Mouse (Mus musculus): ENCODE measurements around the gene Spef2. TPM values are rescaled to one million over a fixed set of nuclear protein-coding genes. Genes with fewer than 3 reads are reported as not detected.
"Not testable (repeated sequence)": the region's sequence is repeated elsewhere in the genome, so short reads cannot be mapped to it uniquely, and the experiment has no call there.

Spef2 gene
- polyA plus RNA-seq, 1 experiment from 2014 or later: 0.16 TPM

DNA sequence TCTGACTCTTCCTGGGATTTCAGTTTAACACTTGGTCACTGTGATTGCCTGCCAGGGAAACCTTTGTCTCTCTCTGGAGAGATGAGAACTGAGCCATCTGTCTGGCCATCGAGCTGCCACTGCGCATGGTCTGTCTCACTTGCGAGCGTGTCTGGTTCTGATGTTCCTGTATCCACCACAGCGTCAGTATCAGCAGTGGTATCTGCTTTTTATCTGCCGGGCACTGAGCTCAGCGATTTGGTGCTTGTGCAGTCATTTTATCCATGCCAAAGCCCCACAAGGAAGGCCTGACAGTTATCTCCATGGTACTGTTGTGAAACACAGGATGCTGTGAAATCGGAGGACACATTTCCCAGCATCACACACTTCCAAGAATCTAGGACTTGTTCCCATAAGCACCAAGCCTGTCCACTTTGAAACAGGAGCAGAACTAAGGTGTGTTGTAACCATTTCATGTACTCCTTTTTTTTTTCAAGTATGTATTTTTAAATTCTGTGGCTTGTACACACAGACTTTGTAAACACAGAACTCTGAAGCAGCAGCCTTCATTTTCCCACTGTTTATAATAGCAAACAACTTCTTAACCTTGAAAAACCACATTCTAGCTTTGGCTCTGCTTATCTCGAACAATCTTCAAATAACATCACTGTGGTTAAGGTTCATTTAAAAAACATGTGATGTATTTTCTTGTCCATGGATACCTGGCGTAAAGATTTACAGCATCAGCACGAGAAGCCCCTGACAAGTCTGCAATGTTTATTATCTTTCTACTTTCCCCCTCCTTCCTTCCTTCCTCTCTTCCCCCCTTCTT is 168.0 kb downstream of the Spef2 start:
- WGBS: 37% methylated on average over 11 of the region's 11 CpGs
- Histone ChIP-seq H3K27ac (no peak overlapping the region), H3K9me3 (replicated peaks) (no peaks in the 10 kb centered on the region), H3K4me3 (no peak overlapping the region), H3K4me1 (replicated peaks) (no peaks in the 10 kb centered on the region), H3K9ac (no peak overlapping the region), H3K4me2 (no peak overlapping the region), H3K27me3 (no peaks in the 10 kb centered on the region), H3K36me3 (no peaks in the 10 kb centered on the region)
- no peak for ATAC-seq (replicated peaks; ENCODE audit: insufficient number of reproducible peaks, insufficient read depth, low FRiP score, low read depth)

DNA sequence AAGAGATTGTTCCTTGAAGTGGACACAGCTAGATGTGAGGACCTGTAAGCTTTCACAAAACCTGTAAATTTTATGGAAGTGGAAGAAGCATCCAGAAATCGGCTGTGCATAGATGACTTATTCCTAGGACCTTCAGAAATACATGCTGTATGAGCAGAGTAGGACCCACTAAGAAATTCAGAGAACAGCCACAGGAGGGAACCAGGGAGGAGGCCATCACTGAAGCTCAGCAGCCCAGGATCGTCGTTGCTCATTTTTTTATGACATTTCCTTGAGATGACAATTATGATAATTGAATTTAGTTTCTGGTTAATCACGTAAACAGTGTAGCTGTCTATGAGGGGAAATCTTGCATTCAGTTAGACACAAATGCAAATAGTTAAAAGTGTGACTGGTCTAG is 171.4 kb downstream of the Spef2 start:
- Histone ChIP-seq H3K4me3 (no peak overlapping the region), H3K9ac (no peak overlapping the region), H3K27me3 (no peaks in the 10 kb centered on the region), H3K36me3 (no peaks in the 10 kb centered on the region), H3K9me3 (replicated peaks) (no peaks in the 10 kb centered on the region), H3K4me1 (replicated peaks) (no peaks in the 10 kb centered on the region), H3K27ac (no peak overlapping the region), H3K4me2 (no peak overlapping the region)
- no peak for ATAC-seq (replicated peaks; ENCODE audit: insufficient number of reproducible peaks, insufficient read depth, low FRiP score, low read depth)
- WGBS: 75% methylated on average over 4 of the region's 4 CpGs

DNA sequence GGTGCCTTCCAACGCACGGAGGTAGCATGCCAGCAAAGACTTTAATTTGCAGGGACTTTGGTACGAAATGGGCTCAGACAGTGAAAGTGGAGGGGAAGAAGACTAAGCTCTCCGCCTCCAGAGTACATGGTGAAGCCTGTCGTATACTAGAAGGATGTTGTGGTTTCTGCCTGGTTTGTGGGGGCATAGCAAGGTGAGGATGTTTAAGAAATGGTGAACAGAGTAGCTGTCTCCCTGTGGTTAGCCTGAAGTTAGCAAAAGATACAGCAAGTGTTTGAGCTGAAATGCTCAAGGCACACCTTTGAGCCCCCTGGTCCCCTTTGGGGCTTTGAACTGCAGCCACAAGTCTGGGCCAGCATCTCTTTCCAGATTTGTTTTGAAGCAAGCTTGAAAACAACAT is 173.9 kb downstream of the Spef2 start:
- H3K9me3 ChIP-seq (replicated peaks): no peaks in the 10 kb centered on the region
- H3K4me3 ChIP-seq: no peak overlapping the region
- no peak overlapping the region for H3K4me2 ChIP-seq
- WGBS: 74% methylated on average over 5 of the region's 5 CpGs
- no peaks in the 10 kb centered on the region for H3K4me1 ChIP-seq (replicated peaks)
- H3K36me3 ChIP-seq: no peaks in the 10 kb centered on the region
- ATAC-seq (replicated peaks; ENCODE audit: insufficient number of reproducible peaks, insufficient read depth, low FRiP score, low read depth): no peak
- H3K27ac ChIP-seq: no peak overlapping the region
- H3K9ac ChIP-seq: no peak overlapping the region
- H3K27me3 ChIP-seq: no peaks in the 10 kb centered on the region

DNA sequence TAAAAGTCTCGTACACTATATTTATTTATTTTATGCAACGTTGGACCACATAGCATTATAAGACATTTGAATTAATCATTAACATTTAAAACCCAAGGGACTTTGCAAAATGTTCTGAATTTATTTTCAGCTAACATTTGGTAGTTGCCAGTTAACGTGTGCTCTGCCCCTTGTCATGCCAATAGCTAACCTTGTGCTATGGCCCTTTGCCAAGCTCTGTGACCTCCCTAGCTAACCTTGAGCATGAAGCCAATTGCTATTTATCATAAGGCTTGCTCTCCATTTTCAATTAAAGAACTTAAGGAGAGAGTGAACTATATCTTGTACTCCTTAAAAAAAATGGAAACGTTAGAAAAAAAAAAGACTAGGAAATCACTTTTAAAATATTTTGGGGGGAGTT is 175.3 kb downstream of the Spef2 start:
- H3K9me3 ChIP-seq (replicated peaks): no peaks in the 10 kb centered on the region
- no peak overlapping the region for H3K4me2 ChIP-seq
- no peaks in the 10 kb centered on the region for H3K27me3 ChIP-seq
- H3K4me3 ChIP-seq: no peak overlapping the region
- H3K9ac ChIP-seq: no peak overlapping the region
- ATAC-seq (replicated peaks; ENCODE audit: insufficient number of reproducible peaks, insufficient read depth, low FRiP score, low read depth): no peak
- H3K27ac ChIP-seq: no peak overlapping the region
- WGBS: 63% methylated on average over 4 of the region's 4 CpGs
- H3K36me3 ChIP-seq: no peaks in the 10 kb centered on the region
- no peaks in the 10 kb centered on the region for H3K4me1 ChIP-seq (replicated peaks)

DNA sequence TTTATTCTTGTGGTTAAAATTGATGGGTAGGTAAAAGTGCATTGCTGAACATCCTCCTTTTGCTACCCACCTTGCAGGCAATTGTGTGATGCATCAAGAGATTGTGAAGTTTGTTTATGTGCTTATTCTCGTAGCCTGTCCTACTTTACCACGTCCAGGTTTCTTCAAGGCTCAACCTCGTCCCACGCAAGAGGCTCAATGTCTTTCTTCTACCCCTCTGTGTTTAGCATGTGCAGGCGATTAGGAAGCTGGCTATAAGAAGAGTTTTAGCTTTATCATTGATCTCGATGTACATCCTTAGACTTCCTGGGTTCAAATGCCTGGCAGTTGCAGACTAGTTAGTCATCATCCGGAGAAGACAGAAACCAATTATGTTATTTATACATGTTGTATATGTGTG is 176.0 kb downstream of the Spef2 start:
- WGBS: 73% methylated on average over 7 of the region's 7 CpGs
- Histone ChIP-seq H3K4me3 (no peak overlapping the region), H3K27ac (no peak overlapping the region), H3K27me3 (no peaks in the 10 kb centered on the region), H3K36me3 (no peaks in the 10 kb centered on the region), H3K9me3 (replicated peaks) (no peaks in the 10 kb centered on the region), H3K4me1 (replicated peaks) (no peaks in the 10 kb centered on the region), H3K4me2 (no peak overlapping the region), H3K9ac (no peak overlapping the region)
- ATAC-seq (replicated peaks; ENCODE audit: insufficient number of reproducible peaks, insufficient read depth, low FRiP score, low read depth): no peak

DNA sequence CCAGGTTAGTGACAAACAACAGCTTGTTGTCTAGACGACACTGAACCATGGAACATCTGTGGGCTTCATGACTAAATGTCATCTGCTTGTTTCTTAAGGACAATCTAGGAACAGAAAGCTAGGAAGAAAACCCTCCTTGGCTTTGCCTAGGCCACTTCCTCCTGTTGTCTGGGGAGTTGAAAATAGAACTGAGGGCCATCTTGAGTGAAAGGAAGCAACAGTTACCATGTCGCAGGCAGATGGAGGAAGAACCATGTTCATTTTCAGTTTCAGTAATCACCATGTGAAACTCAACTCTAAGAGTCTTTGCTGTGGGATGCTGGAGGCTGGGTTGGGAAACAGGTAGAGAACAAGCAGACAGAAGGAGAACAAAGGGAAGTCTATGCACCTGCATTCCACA is 176.8 kb downstream of the Spef2 start:
- WGBS: 70% methylated on average over 2 of the region's 2 CpGs

DNA sequence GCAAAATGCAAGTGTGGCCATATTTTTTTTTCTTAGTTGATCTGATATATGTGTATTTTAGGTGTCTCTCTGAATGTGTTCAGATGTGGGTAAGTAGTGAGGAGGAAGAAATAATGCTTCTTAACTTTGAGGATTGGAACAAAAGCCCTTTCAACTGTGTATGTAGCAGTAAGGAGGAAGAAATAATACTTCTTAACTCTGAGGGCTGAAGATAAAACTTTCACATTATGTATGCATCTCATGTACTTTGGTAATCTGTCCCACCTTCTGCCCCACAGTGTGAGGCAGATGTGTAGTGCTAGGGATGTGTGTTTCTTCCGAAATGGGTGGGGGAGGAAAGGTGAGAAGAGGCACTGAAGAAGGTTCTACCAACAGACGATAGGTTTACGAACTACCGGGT is 181.4 kb downstream of the Spef2 start:
- H3K4me2 ChIP-seq: no peak overlapping the region
- no peak overlapping the region for H3K4me3 ChIP-seq
- no peaks in the 10 kb centered on the region for H3K36me3 ChIP-seq
- H3K4me1 ChIP-seq (replicated peaks): no peaks in the 10 kb centered on the region
- ATAC-seq (replicated peaks; ENCODE audit: insufficient number of reproducible peaks, insufficient read depth, low FRiP score, low read depth): no peak
- no peak overlapping the region for H3K9ac ChIP-seq
- no peak overlapping the region for H3K27ac ChIP-seq
- 79% methylated on average over 4 of the region's 4 CpGs for WGBS
- H3K27me3 ChIP-seq: no peaks in the 10 kb centered on the region
- no peaks in the 10 kb centered on the region for H3K9me3 ChIP-seq (replicated peaks)

More for the DNA sequence above, 176.8 kb downstream of the Spef2 start:
- Histone ChIP-seq H3K9ac (no peak overlapping the region), H3K4me3 (no peak overlapping the region), H3K9me3 (replicated peaks) (no peaks in the 10 kb centered on the region), H3K27ac (no peak overlapping the region), H3K36me3 (no peaks in the 10 kb centered on the region), H3K4me1 (replicated peaks) (no peaks in the 10 kb centered on the region), H3K27me3 (no peaks in the 10 kb centered on the region), H3K4me2 (no peak overlapping the region)
- no peak for ATAC-seq (replicated peaks; ENCODE audit: insufficient number of reproducible peaks, insufficient read depth, low FRiP score, low read depth)

DNA sequence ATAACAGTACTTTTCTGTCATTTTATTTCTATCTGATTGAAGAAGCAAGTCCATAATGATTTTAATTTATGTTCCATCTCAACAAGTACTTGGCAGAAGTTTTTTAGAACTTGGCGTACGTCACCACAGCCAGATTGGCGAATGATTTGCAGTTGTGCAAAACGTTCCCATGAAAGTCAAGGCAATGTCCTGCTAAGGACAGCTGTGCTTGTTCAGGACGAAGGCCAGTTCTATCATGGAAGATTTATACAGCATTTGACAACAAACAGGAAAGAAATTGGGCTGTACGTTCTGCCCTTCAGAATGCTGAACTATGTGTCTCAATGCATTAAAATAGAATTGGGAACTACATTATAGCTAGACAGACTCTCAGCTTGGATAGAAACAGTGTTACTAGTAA is 183.3 kb downstream of the Spef2 start:
- Histone ChIP-seq H3K4me1 (replicated peaks) (no peaks in the 10 kb centered on the region), H3K9ac (no peak overlapping the region), H3K4me2 (no peak overlapping the region), H3K4me3 (no peak overlapping the region), H3K36me3 (no peaks in the 10 kb centered on the region), H3K9me3 (replicated peaks) (no peaks in the 10 kb centered on the region), H3K27ac (no peak overlapping the region), H3K27me3 (no peaks in the 10 kb centered on the region)
- ATAC-seq (replicated peaks; ENCODE audit: insufficient number of reproducible peaks, insufficient read depth, low FRiP score, low read depth): no peak
- 73% methylated on average over 6 of the region's 6 CpGs for WGBS

DNA sequence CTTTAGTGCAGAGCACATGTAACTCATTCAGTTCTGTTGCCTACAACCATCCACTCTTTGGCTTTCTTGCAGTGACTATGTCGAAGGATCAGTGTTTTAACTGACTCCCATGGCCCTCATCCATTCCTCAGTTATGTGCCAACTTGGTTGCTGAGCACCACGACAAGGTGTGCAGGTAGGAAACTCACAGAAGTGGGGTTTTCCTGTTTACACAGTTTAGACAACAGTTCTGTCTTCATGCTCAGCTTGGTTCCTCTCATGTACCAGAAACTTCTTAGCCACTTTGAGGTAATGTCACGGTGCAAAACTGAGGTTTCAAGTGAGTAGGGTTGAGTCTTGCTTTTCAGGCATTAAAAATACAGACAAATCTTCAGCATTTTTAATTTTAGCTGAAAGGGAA is 184.5 kb downstream of the Spef2 start:
- Histone ChIP-seq H3K4me3 (no peak overlapping the region), H3K9me3 (replicated peaks) (no peaks in the 10 kb centered on the region), H3K27ac (no peak overlapping the region), H3K4me1 (replicated peaks) (no peaks in the 10 kb centered on the region), H3K36me3 (no peaks in the 10 kb centered on the region), H3K27me3 (no peaks in the 10 kb centered on the region), H3K4me2 (no peak overlapping the region), H3K9ac (no peak overlapping the region)
- no peak for ATAC-seq (replicated peaks; ENCODE audit: insufficient number of reproducible peaks, insufficient read depth, low FRiP score, low read depth)
- 62% methylated on average over 3 of the region's 3 CpGs for WGBS

DNA sequence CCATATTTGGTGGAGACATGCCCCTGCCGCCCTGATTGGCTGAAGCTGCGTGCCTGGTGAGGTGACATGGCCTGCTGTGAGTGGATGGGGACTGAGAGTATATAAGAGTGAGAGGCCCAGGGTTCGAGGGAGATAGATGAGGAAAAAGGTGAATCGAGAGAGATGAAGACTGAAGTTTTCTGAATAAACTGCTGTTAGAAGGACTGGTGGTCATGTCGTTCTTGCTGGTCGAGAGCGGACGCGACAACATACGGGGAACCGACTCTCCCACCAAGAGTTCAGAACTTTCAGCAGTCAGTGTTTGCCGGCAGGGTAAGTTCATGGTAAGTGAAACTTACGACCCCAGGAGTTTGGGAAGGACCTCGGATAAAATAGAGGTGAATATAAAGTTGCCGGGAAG is 191.4 kb downstream of the Spef2 start:
- WGBS: 89% methylated on average over 15 of the region's 15 CpGs
- not testable (repeated sequence) for ATAC-seq (replicated peaks; ENCODE audit: insufficient number of reproducible peaks, insufficient read depth, low FRiP score, low read depth); H3K4me2 ChIP-seq

DNA sequence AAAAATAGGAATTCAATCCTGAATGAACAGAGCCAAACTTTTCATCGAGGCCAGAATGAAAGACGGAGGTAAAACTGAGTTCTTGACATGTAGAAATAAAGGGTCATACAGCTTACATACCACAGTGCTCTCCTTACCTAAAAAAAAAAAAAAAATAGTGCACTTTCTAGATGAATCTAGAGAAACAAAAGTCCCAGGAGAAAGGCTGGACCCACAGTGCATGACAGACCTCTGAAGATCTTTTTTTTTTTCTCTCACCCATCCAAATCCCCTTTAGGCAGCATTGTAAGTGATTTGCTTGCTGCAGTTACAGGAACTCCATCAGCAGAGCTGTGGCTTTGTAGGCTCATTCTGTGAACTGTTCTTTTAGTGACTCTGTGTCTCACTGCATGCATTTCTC is 199.7 kb downstream of the Spef2 start:
- ATAC-seq (replicated peaks; ENCODE audit: insufficient number of reproducible peaks, insufficient read depth, low FRiP score, low read depth): no peak
- 74% methylated on average over 2 of the region's 2 CpGs for WGBS
- H3K4me1 ChIP-seq (replicated peaks): no peaks in the 10 kb centered on the region

More for the DNA sequence above, 191.4 kb downstream of the Spef2 start:
- not testable (repeated sequence) for H3K9ac ChIP-seq; H3K36me3 ChIP-seq; H3K9me3 ChIP-seq (replicated peaks); H3K4me1 ChIP-seq (replicated peaks); H3K27me3 ChIP-seq; H3K4me3 ChIP-seq; H3K27ac ChIP-seq

DNA sequence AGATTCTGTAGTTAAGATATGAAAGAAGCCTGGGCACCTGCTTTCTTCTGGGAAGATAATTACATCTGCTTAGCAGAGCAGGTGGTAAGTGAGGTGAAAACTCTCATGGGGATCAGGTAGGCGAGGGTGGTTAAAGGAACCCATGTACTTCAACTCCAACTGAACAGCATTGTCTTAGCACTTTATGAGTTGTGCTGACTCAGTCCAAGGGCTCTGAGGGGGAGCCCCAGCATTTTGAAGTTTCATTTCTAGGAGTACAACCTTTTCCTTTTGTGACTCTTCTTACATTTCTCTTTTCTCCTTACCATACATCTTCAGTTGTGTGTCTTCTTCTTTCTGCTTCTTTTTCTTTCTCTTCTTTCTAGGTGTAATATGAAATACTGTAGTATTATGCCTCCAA is 213.5 kb downstream of the Spef2 start:
- no peak overlapping the region for H3K4me2 ChIP-seq
- H3K27ac ChIP-seq: no peak overlapping the region
- H3K4me1 ChIP-seq (replicated peaks): no peaks in the 10 kb centered on the region
- no peaks in the 10 kb centered on the region for H3K27me3 ChIP-seq
- H3K36me3 ChIP-seq: no peaks in the 10 kb centered on the region
- no peak for ATAC-seq (replicated peaks; ENCODE audit: insufficient number of reproducible peaks, insufficient read depth, low FRiP score, low read depth)
- 38% methylated on average over 1 of the region's 1 CpGs for WGBS
- H3K4me3 ChIP-seq: no peak overlapping the region
- H3K9ac ChIP-seq: no peak overlapping the region
- no peaks in the 10 kb centered on the region for H3K9me3 ChIP-seq (replicated peaks)

More for the DNA sequence above, 199.7 kb downstream of the Spef2 start:
- H3K9me3 ChIP-seq (replicated peaks): no peaks in the 10 kb centered on the region
- no peak overlapping the region for H3K27ac ChIP-seq
- no peaks in the 10 kb centered on the region for H3K36me3 ChIP-seq
- H3K4me3 ChIP-seq: no peak overlapping the region
- H3K27me3 ChIP-seq: no peaks in the 10 kb centered on the region
- H3K4me2 ChIP-seq: no peak overlapping the region
- no peak overlapping the region for H3K9ac ChIP-seq

All from heart, embryonic 15.5 days (tissue).